Mouse (Mus musculus) intestine, embryonic 15.5 days (tissue): Measurements from ENCODE around the gene Parp11. TPM values are rescaled to one million over a fixed set of nuclear protein-coding genes. Genes with fewer than 3 reads are reported as not detected.

Experiments
- ATAC-seq: fragments of 200-750 bp; cut with Nextera tagmentation; 2 replicates; pipeline ENCODE4 v1.8.0; 2017; ENCODE audit warnings: moderate TSS enrichment, moderate library complexity
- H3K27ac ChIP-seq: fragments of 300-500 bp; sonication (generic); 2 replicates; pipeline ENCODE4 v1.5.1; 2015; ENCODE audit warnings: mild to moderate bottlenecking, inconsistent platforms
- H3K27me3 ChIP-seq: fragments of 300-500 bp; sonication (generic); replicated peaks from 2 replicates; pipeline ENCODE4 v1.6.1; 2015; ENCODE audit warnings: inconsistent platforms
- H3K36me3 ChIP-seq: fragments of 300-500 bp; sonication (generic); 2 replicates; pipeline ENCODE4 v1.6.1; 2015; ENCODE audit warnings: inconsistent platforms
- H3K4me1 ChIP-seq: fragments of 300-500 bp; sonication (generic); replicated peaks from 2 replicates; pipeline ENCODE4 v1.6.1; 2015; ENCODE audit warnings: inconsistent platforms
- H3K4me2 ChIP-seq: fragments of 300-500 bp; sonication (generic); replicated peaks from 2 replicates; pipeline ENCODE4 v1.6.1; 2015; ENCODE audit warnings: mild to moderate bottlenecking, inconsistent platforms
- H3K4me3 ChIP-seq: fragments of 300-500 bp; sonication (generic); replicated peaks from 2 replicates; pipeline ENCODE4 v1.5.1; 2015; ENCODE audit warnings: inconsistent platforms
- H3K9ac ChIP-seq: fragments of 300-500 bp; sonication (generic); 2 replicates; pipeline ENCODE4 v1.6.1; 2015; ENCODE audit warnings: inconsistent platforms
- H3K9me3 ChIP-seq: fragments of 300-500 bp; sonication (generic); 2 replicates; pipeline ENCODE4 v1.6.1; 2016; ENCODE audit warnings: inconsistent platforms
- WGBS: fragments of 180-500 bp; shearing (Covaris S2); methylation state at CpG from one replicate; pipeline ENCODE4 v1.1.7; 2015; 5-methylcytosine and 5-hydroxymethylcytosine counted together
- polyA plus RNA-seq: library from polyadenylated mRNA; unstranded; fragments of >200 nt; fragmentation: Nextera tagmentation; extraction: Ambion mirVana; gene quantifications from 2 replicates; pipeline ENCODE4 v1.2.1, GENCODE M21; 2015

Gene Parp11
- polyA plus RNA-seq, 1 experiment from 2014 or later, result 20.6 TPM

GRCm38 (mm10) chr6:127453407-127454343, 7.0 kb downstream of the Parp11 start:
- peak; percentile 99 for ATAC-seq
- Histone ChIP-seq H3K4me3 (peak overlapping the region; percentile 66), H3K9me3 (no peaks in the 10 kb centered on the region), H3K4me1 (0 out of 2 replicates have a peak, but pooled peaks cover 3% of the 10 kb centered on the region), H3K27ac (peak overlapping the region; percentile 81), H3K36me3 (no peaks in the 10 kb centered on the region), H3K27me3 (no peaks in the 10 kb centered on the region), H3K4me2 (peak overlapping the region; percentile 71), H3K9ac (peak overlapping the region; percentile 73)
- WGBS, result under 1% methylated on average over 69 of the region's 70 CpGs

- WGBS, result 29% methylated on average over 10 of the region's 10 CpGs
- no peak overlapping the region for H3K27ac ChIP-seq
These were observed 7.7 kb downstream of the Parp11 start for GRCm38 (mm10) chr6:127454344-127454707.

GRCm38 (mm10) chr6:127454809-127455208, 8.2 kb downstream of the Parp11 start:
- Histone ChIP-seq H3K4me2 (no peak overlapping the region), H3K27me3 (no peaks in the 10 kb centered on the region), H3K4me3 (no peak overlapping the region), H3K4me1 (0 out of 2 replicates have a peak, but pooled peaks cover 3% of the 10 kb centered on the region), H3K9ac (no peak overlapping the region), H3K9me3 (no peaks in the 10 kb centered on the region), H3K27ac (no peak overlapping the region), H3K36me3 (no peaks in the 10 kb centered on the region)
- WGBS, result 80% methylated on average over 6 of the region's 6 CpGs
- ATAC-seq, result no peak

More at GRCm38 (mm10) chr6:127454344-127454707, 7.7 kb downstream of the Parp11 start:
- Histone ChIP-seq H3K4me2 (peak overlapping the region; percentile 71), H3K9me3 (no peaks in the 10 kb centered on the region), H3K9ac (peak overlapping the region; percentile 73; the same call in 1 of the 2 replicates), H3K4me1 (0 out of 2 replicates have a peak, but pooled peaks cover 3% of the 10 kb centered on the region), H3K4me3 (peak overlapping the region; percentile 66), H3K27me3 (no peaks in the 10 kb centered on the region), H3K36me3 (no peaks in the 10 kb centered on the region)
- no peak for ATAC-seq

- Histone ChIP-seq H3K36me3 (no peaks in the 10 kb centered on the region), H3K27me3 (no peaks in the 10 kb centered on the region), H3K9ac (no peak overlapping the region), H3K4me3 (no peak overlapping the region), H3K9me3 (no peaks in the 10 kb centered on the region), H3K27ac (no peak overlapping the region), H3K4me1 (0 out of 2 replicates have a peak, but pooled peaks cover 3% of the 10 kb centered on the region), H3K4me2 (no peak overlapping the region)
- ATAC-seq, result no peak
- WGBS, result 95% methylated on average over 4 of the region's 4 CpGs
These were observed 8.8 kb downstream of the Parp11 start for GRCm38 (mm10) chr6:127455440-127455839.

- Histone ChIP-seq H3K9me3 (no peaks in the 10 kb centered on the region), H3K4me2 (no peak overlapping the region), H3K27ac (no peak overlapping the region), H3K27me3 (no peaks in the 10 kb centered on the region), H3K4me1 (0 out of 2 replicates have a peak, but pooled peaks cover 3% of the 10 kb centered on the region), H3K4me3 (no peak overlapping the region), H3K36me3 (no peaks in the 10 kb centered on the region), H3K9ac (no peak overlapping the region)
- 90% methylated on average over 2 of the region's 2 CpGs for WGBS
- ATAC-seq, result no peak
These were observed 10.1 kb downstream of the Parp11 start for GRCm38 (mm10) chr6:127456769-127457168.

GRCm38 (mm10) chr6:127459776-127460175, 13.1 kb downstream of the Parp11 start:
- no peaks in the 10 kb centered on the region for H3K36me3 ChIP-seq
- 0 out of 2 replicates have a peak, but pooled peaks cover 3% of the 10 kb centered on the region for H3K4me1 ChIP-seq
- WGBS, result 94% methylated on average over 2 of the region's 2 CpGs
- no peak overlapping the region for H3K9ac ChIP-seq
- H3K9me3 ChIP-seq, result no peaks in the 10 kb centered on the region
- H3K27me3 ChIP-seq, result no peaks in the 10 kb centered on the region
- H3K4me3 ChIP-seq, result no peak overlapping the region
- no peak overlapping the region for H3K4me2 ChIP-seq
- ATAC-seq, result no peak
- no peak overlapping the region for H3K27ac ChIP-seq

GRCm38 (mm10) chr6:127461491-127461890, 14.9 kb downstream of the Parp11 start:
- Histone ChIP-seq H3K27me3 (no peaks in the 10 kb centered on the region), H3K27ac (no peak overlapping the region), H3K4me3 (no peak overlapping the region), H3K4me2 (no peak overlapping the region), H3K9ac (no peak overlapping the region), H3K4me1 (no peaks in the 10 kb centered on the region), H3K9me3 (no peaks in the 10 kb centered on the region), H3K36me3 (no peaks in the 10 kb centered on the region)
- 89% methylated on average over 4 of the region's 4 CpGs for WGBS
- no peak for ATAC-seq

- H3K4me2 ChIP-seq, result no peak overlapping the region
- no peak overlapping the region for H3K4me3 ChIP-seq
- WGBS, result 90% methylated on average over 6 of the region's 6 CpGs
- no peaks in the 10 kb centered on the region for H3K27me3 ChIP-seq
- no peak overlapping the region for H3K27ac ChIP-seq
- H3K9me3 ChIP-seq, result no peaks in the 10 kb centered on the region
- H3K4me1 ChIP-seq, result no peaks in the 10 kb centered on the region
- no peak for ATAC-seq
- no peak overlapping the region for H3K9ac ChIP-seq
- H3K36me3 ChIP-seq, result no peaks in the 10 kb centered on the region
These were observed 15.6 kb downstream of the Parp11 start for GRCm38 (mm10) chr6:127462251-127462650.

- ATAC-seq, result no peak
- H3K9ac ChIP-seq, result no peak overlapping the region
- 57% methylated on average over 21 of the region's 21 CpGs for WGBS
These were observed 16.8 kb downstream of the Parp11 start for GRCm38 (mm10) chr6:127463273-127464001.

GRCm38 (mm10) chr6:127464523-127464922, 17.9 kb downstream of the Parp11 start:
- H3K4me3 ChIP-seq, result no peak overlapping the region
- H3K4me2 ChIP-seq, result no peak overlapping the region
- no peaks in the 10 kb centered on the region for H3K4me1 ChIP-seq
- no peak overlapping the region for H3K9ac ChIP-seq
- 84% methylated on average over 7 of the region's 7 CpGs for WGBS
- no peaks in the 10 kb centered on the region for H3K9me3 ChIP-seq
- no peak overlapping the region for H3K27ac ChIP-seq
- no peaks in the 10 kb centered on the region for H3K36me3 ChIP-seq
- H3K27me3 ChIP-seq, result no peaks in the 10 kb centered on the region
- no peak for ATAC-seq

More at GRCm38 (mm10) chr6:127463273-127464001, 16.8 kb downstream of the Parp11 start:
- Histone ChIP-seq H3K36me3 (no peaks in the 10 kb centered on the region), H3K27ac (no peak overlapping the region), H3K4me3 (no peak overlapping the region), H3K4me2 (no peak overlapping the region), H3K27me3 (no peaks in the 10 kb centered on the region), H3K4me1 (no peaks in the 10 kb centered on the region), H3K9me3 (no peaks in the 10 kb centered on the region)

GRCm38 (mm10) chr6:127466749-127467310, 20.2 kb downstream of the Parp11 start:
- Histone ChIP-seq H3K9ac (no peak overlapping the region), H3K36me3 (no peaks in the 10 kb centered on the region), H3K4me1 (no peaks in the 10 kb centered on the region), H3K9me3 (no peaks in the 10 kb centered on the region), H3K4me3 (no peak overlapping the region), H3K27ac (no peak overlapping the region), H3K4me2 (no peak overlapping the region), H3K27me3 (no peaks in the 10 kb centered on the region)
- WGBS, result 74% methylated on average over 4 of the region's 4 CpGs
- no peak for ATAC-seq

GRCm38 (mm10) chr6:127472078-127472477, 25.4 kb downstream of the Parp11 start:
- ATAC-seq, result no peak
- Histone ChIP-seq H3K4me2 (no peak overlapping the region), H3K4me3 (no peak overlapping the region), H3K9ac (no peak overlapping the region), H3K36me3 (no peaks in the 10 kb centered on the region), H3K27me3 (no peaks in the 10 kb centered on the region), H3K9me3 (no peaks in the 10 kb centered on the region), H3K4me1 (no peaks in the 10 kb centered on the region), H3K27ac (no peak overlapping the region)
- WGBS, result 74% methylated on average over 4 of the region's 4 CpGs
